Mouse (Mus musculus): Measurements from ENCODE around the gene Disc1.

The Disc1 gene

DNA sequence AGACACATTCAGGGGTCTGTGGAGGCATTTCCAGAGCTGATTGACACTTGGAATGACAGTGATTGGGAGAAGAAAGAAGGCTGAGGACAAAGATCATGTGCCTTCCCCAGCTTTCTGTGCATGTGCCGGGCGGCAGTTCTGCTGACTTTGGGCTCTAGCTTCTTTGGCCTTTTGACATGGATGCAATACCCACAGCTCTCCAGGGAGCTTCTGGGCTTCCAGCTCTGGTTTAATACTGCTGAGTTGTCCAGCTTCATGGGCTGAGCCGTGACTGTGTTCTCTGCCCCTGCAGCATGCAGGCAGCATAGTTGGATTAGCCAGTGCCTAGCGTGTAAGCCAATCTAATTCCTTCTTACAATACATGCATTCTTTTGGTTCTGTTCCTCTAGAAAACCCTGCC is 72.5 kb downstream of the Disc1 start:
- DNase-seq (ENCODE audit: low read depth, low spot score) = no peak

DNA sequence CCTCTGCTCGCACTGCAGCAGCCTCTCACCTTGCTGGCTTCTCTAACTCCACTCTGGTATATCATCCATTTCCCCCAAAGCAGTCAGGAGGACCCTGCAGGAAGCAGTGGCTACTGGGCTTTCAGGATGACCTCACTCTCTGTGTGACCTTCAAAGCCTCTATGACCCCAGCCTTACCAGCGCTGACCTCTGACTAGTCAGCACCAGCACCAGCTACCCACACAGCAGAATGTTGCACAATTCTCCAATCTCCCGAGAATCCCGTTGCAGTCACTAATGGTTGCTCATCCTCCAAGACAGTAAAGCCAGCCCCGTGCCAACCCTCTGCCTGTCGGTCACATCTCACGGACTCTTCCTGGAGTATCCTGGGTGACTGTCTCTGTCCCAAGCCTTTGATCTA is 73.6 kb downstream of the Disc1 start:
- no peak for DNase-seq (ENCODE audit: low read depth, low spot score)

DNA sequence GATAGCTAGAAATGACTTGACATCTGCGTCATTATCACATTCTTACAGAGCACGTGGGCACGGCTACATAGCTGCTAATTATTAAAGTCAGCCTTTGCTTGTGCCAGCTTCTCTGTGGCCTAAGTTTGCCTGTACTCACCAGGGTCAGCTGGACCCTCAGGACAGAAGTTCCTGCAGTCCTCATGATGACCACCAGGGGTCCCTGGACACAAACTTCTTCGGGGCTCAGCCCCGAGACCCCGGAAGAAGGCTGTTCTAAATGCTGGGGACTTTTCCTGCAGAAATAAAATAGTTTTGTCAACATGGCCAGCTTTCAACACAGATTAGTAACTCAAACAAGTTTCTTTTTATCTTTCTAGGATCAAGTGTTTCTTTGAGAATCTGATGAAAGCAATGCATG is 74.3 kb downstream of the Disc1 start:
- peak; percentile 31 for DNase-seq (ENCODE audit: low read depth, low spot score)

DNA sequence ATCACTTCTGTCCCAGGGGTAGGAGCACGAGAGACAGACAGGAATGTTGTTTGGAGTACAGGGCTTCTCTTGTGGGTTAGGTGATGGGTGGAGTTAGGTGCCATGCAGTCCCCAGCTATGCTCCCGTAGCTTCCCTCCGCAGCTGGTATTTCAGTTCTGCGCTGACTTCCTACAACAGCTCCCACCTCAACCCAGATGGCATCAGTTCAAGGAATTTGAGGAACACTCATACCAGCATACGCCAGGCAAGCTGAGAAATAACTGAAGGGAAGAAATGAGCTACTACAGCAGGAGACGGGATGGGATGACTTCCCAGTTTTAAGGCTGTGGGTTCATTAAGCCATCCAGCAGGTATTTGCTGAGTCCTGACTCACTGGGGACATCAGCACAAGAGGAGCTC is 76.8 kb downstream of the Disc1 start:
- DNase-seq (ENCODE audit: low read depth, low spot score) = no peak

DNA sequence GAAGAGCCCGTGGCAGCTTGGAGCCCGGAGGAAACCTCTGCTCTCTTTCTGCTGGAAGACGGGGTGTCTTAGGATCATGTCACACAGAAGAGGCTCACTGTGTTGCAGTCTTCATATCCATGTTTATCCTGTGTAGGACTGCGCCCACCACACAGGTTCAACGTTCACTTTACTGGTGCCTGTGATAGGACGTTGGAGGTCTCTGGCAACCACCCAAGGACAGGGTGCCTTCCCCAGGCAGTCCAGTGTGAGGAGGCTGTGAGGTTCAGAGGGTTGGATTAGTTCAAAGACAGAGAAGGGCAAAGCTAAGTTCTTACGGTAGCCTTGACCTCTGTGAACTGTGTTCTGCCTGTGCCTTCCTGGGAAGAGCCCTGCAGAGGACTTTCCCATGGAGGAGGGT is 77.3 kb downstream of the Disc1 start:
- DNase-seq (ENCODE audit: low read depth, low spot score) = no peak

DNA sequence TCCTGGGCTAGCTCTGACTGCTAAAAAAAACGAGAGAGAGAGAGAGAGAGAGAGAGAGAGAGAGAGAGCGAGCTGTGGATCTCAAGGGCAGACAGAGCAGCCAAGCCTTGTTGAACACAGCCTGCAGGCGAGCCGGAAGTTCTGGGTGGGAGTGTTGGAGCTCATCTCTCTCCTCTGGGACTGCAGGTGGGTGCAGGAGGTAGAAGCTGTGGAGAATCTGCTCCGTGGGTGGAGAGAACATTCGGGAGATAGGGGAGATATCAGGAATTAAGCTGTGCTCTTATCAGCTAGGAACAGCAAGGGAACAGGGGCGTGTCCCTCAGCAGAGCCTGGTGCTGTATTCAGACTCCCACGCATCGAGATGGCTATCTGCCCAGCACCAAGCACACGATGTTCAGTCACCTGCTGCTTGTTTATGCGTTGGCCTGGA is 79.7 kb downstream of the Disc1 start:
- DNase-seq (ENCODE audit: low read depth, low spot score) = peak; percentile 26

DNA sequence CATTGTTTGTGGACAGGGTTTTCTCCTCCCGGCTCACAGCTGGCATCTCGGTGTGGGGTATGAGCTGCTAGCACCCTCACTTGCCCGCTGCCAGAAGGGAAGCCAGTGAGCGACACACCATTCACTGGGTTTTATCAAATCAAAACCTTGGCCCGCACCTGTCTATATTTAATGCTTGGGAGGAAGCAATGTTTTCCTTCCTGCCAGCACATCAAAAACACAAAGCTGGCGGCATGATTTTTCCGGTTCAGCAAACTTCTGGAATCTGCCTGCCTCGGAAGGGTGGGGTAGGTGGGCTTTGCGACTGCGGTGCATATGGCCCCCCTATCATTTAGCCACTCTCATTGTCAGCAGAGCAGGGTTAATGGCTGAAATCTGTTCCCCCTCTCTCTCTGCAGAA is 80.9 kb downstream of the Disc1 start:
- DNase-seq (ENCODE audit: low read depth, low spot score) = no peak

DNA sequence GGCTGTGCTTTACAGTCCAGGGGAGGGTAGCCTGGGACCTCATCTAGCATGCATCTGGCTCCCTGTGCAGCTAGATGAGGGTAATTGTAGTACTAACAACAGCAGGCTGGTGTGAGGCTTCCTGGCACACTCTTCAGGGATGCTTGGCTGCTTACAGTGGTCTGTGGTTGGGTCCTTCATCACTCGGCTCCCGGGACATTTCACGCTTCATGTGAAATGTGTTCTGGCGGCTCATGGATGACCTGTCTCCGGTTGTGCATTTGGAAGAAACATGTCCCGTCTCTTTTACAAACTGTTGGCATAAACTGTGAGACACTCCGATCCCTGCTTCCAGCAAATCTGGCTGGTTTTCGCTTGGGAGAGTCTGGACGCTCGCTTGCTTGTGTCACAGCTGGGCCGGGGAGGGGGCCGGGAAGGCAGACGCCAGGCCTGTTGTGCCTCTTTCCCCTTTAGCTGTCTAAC is 85.7 kb downstream of the Disc1 start:
- no peak for DNase-seq (ENCODE audit: low read depth, low spot score)

DNA sequence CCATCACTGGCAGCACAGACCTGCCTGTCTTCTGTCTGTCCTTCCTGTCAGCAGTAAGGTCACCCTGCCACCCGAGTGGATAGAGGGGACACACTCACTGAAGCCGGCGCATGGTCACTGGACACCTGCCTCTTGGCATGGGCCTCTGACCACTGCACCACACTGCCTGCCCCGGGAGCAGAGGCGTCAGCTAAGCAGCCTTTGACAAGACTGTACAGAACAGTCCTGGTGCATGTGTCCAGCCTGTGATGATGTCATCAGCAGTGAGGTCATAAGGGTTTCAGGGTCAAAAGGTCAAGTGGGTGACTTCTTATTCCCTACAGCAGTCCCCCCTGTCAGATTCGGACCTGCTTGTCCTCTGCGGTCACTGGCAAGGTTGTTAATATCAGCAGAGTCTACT is 87.0 kb downstream of the Disc1 start:
- DNase-seq (ENCODE audit: low read depth, low spot score) = no peak

DNA sequence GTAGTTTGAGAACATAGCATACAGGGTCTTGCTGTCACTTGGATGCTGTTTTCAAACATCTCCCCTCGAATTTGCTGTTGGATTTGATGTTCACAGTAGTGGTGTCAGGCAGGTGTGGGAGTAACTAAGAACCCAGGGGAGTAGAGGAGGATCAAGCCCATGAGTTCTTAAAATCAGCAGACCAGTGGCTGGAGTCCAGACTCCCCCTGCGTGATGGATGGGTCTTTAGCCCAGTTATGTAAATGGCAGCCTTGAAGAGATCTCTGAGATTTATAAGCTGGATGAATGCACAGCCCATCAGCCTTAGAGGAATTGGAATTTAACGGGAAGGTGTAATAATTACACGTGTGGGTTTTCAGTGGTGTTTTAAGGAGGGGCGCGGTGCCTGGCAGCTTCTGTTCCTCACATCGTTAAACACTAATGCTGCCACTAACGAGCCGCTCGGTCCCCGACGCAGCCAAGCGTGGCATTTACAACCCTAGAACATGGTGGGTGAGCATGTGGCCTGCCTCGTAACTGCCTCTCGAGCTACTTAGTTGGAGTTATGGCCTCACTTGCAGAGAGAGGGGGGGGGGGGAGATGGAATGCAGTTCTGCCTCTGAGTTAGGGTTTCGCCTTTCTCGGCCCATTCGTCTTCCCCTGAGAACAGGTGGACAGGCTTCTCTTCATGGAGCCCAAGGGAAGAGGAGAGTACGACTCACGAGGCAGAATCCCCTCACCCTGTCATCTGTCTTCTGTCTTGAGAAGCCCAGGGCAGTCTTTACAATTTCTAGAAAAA is 103.1 kb downstream of the Disc1 start:
- no peak for DNase-seq (ENCODE audit: low read depth, low spot score)

DNA sequence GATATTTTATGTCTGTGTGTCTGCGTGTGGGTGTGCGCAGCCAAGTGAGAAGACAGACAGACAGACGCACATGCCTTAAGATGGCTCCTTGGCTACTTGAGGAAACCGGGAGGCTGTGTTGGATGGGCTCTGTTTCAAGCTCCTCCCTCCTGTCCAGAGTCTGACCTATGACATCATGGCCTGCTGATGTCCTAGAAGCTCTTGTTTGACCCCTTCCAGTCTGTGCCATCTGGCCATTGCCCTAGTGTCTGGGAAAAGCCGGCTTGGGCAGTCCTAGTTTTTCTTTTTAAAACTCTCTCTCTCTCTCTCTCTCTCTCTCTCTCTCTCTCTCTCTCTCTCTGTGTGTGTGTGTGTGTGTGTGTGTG is 103.6 kb downstream of the Disc1 start:
- no peak for DNase-seq (ENCODE audit: low read depth, low spot score)

DNA sequence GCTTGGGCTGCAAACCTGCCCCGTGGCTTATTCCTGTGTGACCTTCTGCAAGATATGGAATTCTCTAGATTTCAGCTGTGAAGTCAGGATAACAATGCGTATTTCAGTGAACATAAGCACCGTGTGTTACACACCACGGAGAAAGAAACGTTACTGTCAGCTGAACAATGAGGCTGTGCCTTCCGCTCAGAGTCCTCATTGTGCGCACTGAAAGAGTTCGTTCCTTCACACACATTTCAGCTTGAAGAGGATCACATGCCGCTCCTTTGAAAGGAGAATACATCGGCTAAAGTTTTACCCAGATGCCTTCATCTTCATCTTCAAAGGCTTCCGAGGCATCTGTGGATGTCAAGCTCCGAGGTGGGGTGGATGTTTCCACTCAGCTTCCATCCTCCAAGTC is 105.4 kb downstream of the Disc1 start:
- DNase-seq (ENCODE audit: low read depth, low spot score) = no peak

DNA sequence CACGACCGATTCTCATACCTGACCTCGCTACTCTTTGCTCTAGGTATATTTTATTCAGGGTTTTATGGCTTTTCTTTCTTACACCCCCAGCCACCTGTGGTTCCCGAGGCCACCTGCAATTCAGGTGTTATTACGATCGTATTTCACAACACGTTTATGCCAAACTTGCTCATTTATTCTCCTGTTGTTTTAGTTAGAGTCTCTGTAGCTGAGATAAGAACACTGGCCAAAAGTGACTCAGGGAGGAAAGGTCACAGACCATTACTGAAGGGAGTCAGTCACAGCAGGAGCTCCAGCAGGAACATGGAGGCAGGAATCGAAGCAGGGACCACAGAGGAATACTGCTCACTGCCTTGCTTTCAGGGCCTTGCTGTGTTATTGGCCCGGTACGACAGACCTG is 109.5 kb downstream of the Disc1 start:
- no peak for DNase-seq (ENCODE audit: low read depth, low spot score)

DNA sequence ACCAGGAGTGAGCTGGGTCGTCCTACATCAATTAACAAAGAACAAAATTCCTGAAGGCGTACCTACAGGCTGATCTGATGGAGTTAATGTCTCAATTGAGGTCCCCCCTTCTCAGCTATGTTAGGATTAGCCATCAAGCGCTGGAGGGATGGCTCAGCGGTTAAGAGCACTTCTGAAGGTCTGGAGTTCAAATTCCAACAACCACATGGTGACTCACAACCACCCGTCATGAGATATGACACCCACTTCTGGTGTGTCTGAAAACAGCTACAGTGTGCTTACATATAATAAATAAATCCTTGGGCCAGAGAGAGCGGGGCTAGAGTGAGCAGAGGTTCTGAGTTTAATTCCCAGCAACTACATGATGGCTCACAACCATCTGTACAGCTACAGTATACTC is 109.9 kb downstream of the Disc1 start:
- no peak for DNase-seq (ENCODE audit: low read depth, low spot score)

DNA sequence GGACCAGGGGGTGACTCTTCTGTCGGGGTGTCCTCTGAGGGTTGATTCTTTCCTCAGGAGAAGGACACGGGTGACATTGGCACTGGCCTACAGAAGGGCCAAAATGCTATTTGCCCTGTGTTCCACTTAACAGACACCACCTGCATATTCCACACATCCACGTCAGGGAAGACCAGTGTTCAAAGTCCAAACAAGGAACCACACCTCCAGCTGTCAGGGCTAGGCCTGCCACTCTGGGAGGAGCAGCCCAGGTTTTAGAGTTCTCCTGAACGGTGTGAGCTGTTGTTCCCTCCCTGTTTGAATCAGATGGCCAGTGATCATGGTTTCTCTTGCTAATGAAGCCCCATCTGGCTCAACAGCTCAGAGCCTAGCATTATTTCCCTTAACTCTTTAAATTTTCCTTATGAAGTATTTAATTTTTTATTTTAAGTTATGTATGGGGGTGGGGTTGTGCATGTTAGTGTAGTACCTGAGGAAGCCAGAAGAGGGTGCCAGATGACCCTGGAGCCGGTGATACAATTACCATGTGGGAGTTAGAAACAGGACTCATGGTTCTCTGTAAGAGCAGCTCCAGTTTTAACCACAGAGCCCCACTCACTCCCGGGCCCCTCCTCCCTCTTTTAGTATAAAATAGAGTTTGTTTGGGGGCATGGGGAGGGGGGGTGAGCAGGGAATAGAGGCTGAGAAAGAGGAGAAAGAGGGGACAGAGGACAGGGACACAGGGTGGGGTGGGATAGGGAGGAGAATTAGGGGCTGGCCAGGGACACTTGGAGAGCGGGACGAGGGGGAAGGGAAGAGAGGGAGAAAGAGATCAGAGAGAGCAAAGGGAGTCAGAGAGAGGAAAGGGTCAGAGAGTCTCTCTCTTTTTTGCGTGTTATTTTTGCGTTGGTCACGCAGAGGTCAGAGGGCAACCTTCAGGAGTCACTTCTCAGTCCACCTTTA is 111.8 kb downstream of the Disc1 start:
- peak; percentile 43 for DNase-seq (ENCODE audit: low read depth, low spot score)

DNA sequence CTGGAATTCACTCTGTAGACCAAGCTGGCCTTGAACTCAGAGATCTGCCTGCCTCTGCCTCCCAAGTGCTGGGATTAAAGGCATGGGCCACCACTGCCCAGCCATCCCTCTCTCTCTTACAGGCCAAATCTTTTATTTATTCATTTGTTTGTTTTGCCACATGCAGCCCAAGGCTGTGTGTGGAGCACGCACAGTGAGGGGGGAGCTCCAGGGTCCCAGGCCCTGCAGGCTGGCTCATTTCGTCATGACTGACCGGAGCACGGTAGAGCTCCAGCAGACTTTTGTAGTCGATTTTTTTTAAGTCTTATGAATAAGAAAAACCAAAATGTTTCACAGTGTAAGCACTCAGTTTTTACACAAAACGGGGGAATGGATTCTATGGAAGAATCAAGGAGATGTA is 112.5 kb downstream of the Disc1 start:
- DNase-seq (ENCODE audit: low read depth, low spot score) = no peak

DNA sequence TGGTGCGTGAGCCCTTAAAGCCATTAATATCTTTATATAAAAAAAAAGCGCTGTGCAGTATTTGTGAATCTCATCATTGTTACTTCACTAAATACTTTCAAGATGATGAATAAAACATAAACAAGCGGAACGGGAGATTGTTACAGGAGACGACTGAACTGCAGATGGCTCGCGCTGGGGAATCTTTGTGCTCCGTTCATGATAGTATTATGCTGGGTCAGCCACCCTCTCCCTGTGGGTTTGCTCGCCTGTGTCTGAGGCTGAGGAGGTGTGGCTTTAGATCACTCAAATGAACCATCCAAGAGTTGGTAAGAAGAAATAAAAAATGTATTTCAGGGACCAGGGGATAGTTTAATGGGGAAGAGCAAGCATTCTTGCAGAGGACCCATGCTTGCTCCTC is 113.0 kb downstream of the Disc1 start:
- DNase-seq (ENCODE audit: low read depth, low spot score) = no peak

DNA sequence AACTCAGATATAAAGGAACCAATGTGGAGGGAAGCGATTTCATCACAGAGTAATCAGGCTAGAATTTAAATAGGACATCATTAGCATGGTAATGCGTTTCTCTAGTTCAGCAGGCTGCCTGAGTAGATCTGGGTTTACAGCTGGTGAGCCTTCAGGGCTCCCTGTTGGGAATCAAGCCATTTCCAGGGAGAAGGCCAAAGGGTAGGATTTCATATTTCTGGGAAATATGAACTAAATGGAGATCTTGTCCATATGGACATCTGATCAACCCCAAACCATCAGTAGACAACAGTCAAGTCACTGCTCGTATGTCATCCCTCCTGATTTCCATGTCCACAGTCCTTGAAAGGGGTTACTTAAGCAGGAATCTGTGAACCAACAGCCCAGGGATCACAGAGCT is 115.6 kb downstream of the Disc1 start:
- DNase-seq (ENCODE audit: low read depth, low spot score) = no peak

DNA sequence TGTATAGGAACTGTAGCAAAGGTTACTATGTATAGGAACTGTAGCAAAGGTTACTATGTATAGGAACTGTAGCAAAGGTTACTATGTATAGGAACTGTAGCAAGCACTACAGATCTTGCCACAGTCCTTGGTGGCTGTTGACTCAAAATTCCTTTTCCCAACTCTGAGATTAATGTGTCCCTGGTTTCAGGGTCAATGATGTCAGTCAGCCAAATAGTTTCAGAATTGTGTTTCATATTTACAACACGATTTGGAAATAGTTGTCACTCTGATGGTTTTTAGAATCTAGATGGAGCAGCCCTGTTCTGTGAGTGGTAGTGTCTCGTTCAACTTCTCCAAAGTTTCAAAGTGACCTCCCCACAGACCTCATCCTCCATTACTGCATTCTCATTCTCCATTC is 117.5 kb downstream of the Disc1 start:
- DNase-seq (ENCODE audit: low read depth, low spot score) = no peak

DNA sequence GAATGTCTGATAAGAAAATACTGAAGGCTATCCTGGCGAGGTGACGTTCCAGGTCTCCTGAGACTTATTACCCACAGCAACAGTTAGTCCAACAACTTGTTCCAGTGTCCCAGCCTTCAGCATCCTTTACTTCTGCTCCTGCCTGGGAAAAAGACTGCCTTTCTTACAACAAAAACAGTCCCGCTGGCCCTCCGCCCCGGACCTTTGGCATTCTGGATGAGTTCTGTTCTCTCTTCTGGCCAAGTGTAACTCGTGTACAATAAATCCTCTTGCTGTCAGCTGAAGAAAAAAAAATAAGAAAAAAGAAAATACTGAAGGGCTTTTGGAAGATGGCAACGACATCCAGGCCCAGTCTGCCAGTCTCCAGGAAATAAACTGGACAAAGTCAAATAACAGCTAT is 120.2 kb downstream of the Disc1 start:
- no peak for DNase-seq (ENCODE audit: low read depth, low spot score)

DNA sequence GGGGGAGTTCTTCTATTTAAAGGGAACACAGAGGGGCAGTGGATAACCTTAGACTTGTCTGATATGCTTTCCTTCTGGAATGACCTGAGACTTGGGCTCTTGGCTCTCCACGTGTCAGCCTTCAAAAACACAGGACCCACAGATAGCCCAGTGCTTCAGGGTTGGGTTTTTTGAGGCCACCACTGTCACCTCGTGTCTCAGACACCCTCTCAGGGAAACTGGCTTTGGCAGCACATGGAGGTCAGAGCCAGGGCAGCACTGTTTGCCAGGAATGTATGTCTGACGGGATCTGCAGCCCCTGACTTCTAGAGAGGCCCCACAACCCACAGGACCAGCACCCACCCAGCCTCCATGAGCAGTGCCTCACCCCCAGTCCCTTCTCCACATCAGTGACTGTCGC is 120.9 kb downstream of the Disc1 start:
- DNase-seq (ENCODE audit: low read depth, low spot score) = no peak

DNA sequence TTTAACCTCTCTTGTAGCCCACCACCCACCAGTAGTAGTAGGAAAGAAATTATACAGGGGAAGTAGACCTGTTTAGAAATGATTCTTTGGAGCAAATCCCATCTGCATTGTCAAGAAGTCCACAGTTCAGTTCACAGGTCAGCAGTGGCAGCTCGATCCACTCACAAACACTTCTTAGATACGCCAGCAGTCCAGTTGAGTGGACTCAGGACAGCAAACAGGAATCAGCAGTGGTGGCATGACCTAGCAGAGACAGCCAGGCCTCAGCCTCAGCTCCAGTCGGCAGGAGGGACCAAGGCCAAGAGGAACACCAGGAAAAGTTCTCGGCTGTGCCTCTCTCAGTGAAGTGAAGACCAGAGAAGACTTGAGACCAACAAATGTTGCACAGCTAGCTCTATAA is 121.7 kb downstream of the Disc1 start:
- DNase-seq (ENCODE audit: low read depth, low spot score) = no peak

DNA sequence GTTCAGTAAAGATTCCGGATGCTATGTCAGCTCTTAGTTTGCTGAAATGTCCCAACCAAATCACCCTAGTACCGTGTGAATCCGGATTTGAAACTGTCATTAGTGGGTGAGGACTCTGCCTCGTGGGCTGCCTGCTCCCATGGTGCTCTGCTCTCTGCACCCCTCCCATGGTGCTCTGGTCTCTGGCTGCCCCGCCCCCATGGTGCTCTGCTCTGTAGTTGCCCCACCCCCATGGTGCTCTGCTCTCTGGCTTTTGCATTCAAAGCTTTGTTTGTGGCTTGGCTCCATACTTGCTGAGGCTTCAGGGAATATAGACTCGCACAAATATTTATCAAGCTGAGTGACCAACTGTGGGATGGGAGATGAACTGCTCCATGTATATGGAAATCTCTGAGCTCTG is 123.1 kb downstream of the Disc1 start:
- DNase-seq (ENCODE audit: low read depth, low spot score) = no peak
